In genomic region chr13:43648556-43648955, GRCm38 (mm10) we compare ENCODE assay signal across 19 mouse cellular contexts. TPM values are rescaled to one million over a fixed set of nuclear protein-coding genes. Genes with fewer than 3 reads are reported as not detected.
A peak's percentile ranks its signal among the peaks of the same experiment; 100 is the strongest.
DNase-seq lines count a peak whose midpoint lies in the region; ATAC-seq lines count a peak whose summit lies in the region.
"Had no signal": no experiment of that assay in that cellular context is flagged by ENCODE, and none has a peak within 500 bp of the region (broad histone marks: within the 10 kb centered on the region; RNA-seq: fewer than 3 reads in every experiment).

No protein-coding gene starts in this region.

- no peaks in the 10 kb centered on the region for H3K36me3 ChIP-seq in forebrain, embryonic 13.5 days (ENCODE audit: poor library complexity, severe bottlenecking)
- no peaks in the 10 kb centered on the region for H3K36me3 ChIP-seq in forebrain, embryonic 12.5 days (replicated peaks)
- no peaks in the 10 kb centered on the region for H3K36me3 ChIP-seq in midbrain, embryonic 12.5 days
- no peaks in the 10 kb centered on the region for H3K36me3 ChIP-seq in midbrain, embryonic 11.5 days (ENCODE audit: control insufficient read depth, insufficient read depth, low read length)
- H3K36me3 ChIP-seq in hindbrain, embryonic 14.5 days (replicated peaks; ENCODE audit: control insufficient read depth, insufficient read depth): no peaks in the 10 kb centered on the region
- no peaks in the 10 kb centered on the region for H3K36me3 ChIP-seq in midbrain, embryonic 15.5 days (replicated peaks)
- H3K36me3 ChIP-seq: embryonic facial prominence, embryonic 12.5 days; G1E; heart, embryonic 15.5 days had no signal

- no peak overlapping the region for H3K9ac ChIP-seq in forebrain, embryonic 13.5 days
- H3K9ac ChIP-seq in forebrain, embryonic 12.5 days: no peak overlapping the region
- no peak overlapping the region for H3K9ac ChIP-seq in midbrain, embryonic 12.5 days (replicated peaks)
- H3K9ac ChIP-seq in midbrain, embryonic 11.5 days (ENCODE audit: low read length): no peak overlapping the region
- H3K9ac ChIP-seq in hindbrain, embryonic 14.5 days: no peak overlapping the region
- no peak overlapping the region for H3K9ac ChIP-seq in midbrain, embryonic 15.5 days
- H3K9ac ChIP-seq: embryonic facial prominence, embryonic 12.5 days; heart, embryonic 15.5 days; liver, postnatal 0 days had no signal

- H3K4me3 ChIP-seq in forebrain, embryonic 13.5 days: no peak overlapping the region
- no peak overlapping the region for H3K4me3 ChIP-seq in forebrain, embryonic 12.5 days (replicated peaks)
- no peak overlapping the region for H3K4me3 ChIP-seq in midbrain, embryonic 12.5 days
- no peak overlapping the region for H3K4me3 ChIP-seq in midbrain, embryonic 11.5 days (ENCODE audit: low read depth, low read length)
- no peak overlapping the region for H3K4me3 ChIP-seq in hindbrain, embryonic 14.5 days (replicated peaks; ENCODE audit: low read length)
- no peak overlapping the region for H3K4me3 ChIP-seq in midbrain, embryonic 15.5 days
- H3K4me3 ChIP-seq: embryonic facial prominence, embryonic 12.5 days; heart, embryonic 15.5 days had no signal

- H3K4me1 ChIP-seq in forebrain, embryonic 13.5 days: peaks cover 8% of the 10 kb centered on the region
- peaks cover 14% of the 10 kb centered on the region for H3K4me1 ChIP-seq in forebrain, embryonic 12.5 days
- peaks cover 14% of the 10 kb centered on the region for H3K4me1 ChIP-seq in midbrain, embryonic 12.5 days
- H3K4me1 ChIP-seq in midbrain, embryonic 11.5 days (ENCODE audit: control insufficient read depth, insufficient read depth, low read length): no peaks in the 10 kb centered on the region
- peaks cover 46% of the 10 kb centered on the region for H3K4me1 ChIP-seq in hindbrain, embryonic 14.5 days (replicated peaks; ENCODE audit: control insufficient read depth, insufficient read depth, low read length)
- peaks cover 16% of the 10 kb centered on the region for H3K4me1 ChIP-seq in midbrain, embryonic 15.5 days
- H3K4me1 ChIP-seq: heart, embryonic 15.5 days had no signal

- no peaks in the 10 kb centered on the region for H3K27me3 ChIP-seq in forebrain, embryonic 13.5 days
- H3K27me3 ChIP-seq in forebrain, embryonic 12.5 days: no peaks in the 10 kb centered on the region
- H3K27me3 ChIP-seq in midbrain, embryonic 12.5 days: no peaks in the 10 kb centered on the region
- no peaks in the 10 kb centered on the region for H3K27me3 ChIP-seq in midbrain, embryonic 11.5 days (ENCODE audit: control insufficient read depth, insufficient read depth, low read length)
- H3K27me3 ChIP-seq in hindbrain, embryonic 14.5 days (ENCODE audit: control insufficient read depth, insufficient read depth, low read length): no peaks in the 10 kb centered on the region
- H3K27me3 ChIP-seq in midbrain, embryonic 15.5 days (replicated peaks): no peaks in the 10 kb centered on the region
- H3K27me3 ChIP-seq: embryonic facial prominence, embryonic 12.5 days; heart, embryonic 15.5 days had no signal

- no peak overlapping the region for H3K27ac ChIP-seq in forebrain, embryonic 13.5 days
- no peak overlapping the region for H3K27ac ChIP-seq in forebrain, embryonic 12.5 days
- 0 out of 2 replicates have a peak overlapping the region, but pooled peaks have one; percentile 10 for H3K27ac ChIP-seq in midbrain, embryonic 12.5 days (replicated peaks)
- no peak overlapping the region for H3K27ac ChIP-seq in midbrain, embryonic 11.5 days (ENCODE audit: low read depth, low read length)
- peak overlapping the region; percentile 69 for H3K27ac ChIP-seq in hindbrain, embryonic 14.5 days
- H3K27ac ChIP-seq in midbrain, embryonic 15.5 days: peak overlapping the region; percentile 35
- H3K27ac ChIP-seq: embryonic facial prominence, embryonic 12.5 days; heart, embryonic 15.5 days; stomach, postnatal 0 days had no signal

- ATAC-seq in forebrain, embryonic 13.5 days: 0 out of 2 replicates have a peak, but pooled peaks have one; percentile 10
- no peak for ATAC-seq in forebrain, embryonic 12.5 days (ENCODE audit: low FRiP score)
- ATAC-seq in midbrain, embryonic 12.5 days (ENCODE audit: low FRiP score, low read depth): no peak
- no peak for ATAC-seq in midbrain, embryonic 11.5 days (ENCODE audit: low FRiP score)
- ATAC-seq in hindbrain, embryonic 14.5 days (ENCODE audit: low FRiP score): no peak
- peak; percentile 48; the same call in 1 of the 2 replicates for ATAC-seq in midbrain, embryonic 15.5 days (replicated peaks)
- ATAC-seq: liver, postnatal 0 days had no signal

- DNase-seq in midbrain, embryonic 11.5 days (ENCODE audit: low spot score, missing footprints): no peak
- no peak for DNase-seq in hindbrain, embryonic 14.5 days (ENCODE audit: low spot score)
- no peak for DNase-seq in gastrocnemius, postnatal 25 days
- DNase-seq in lung, postnatal 36 days: no peak
- DNase-seq: adrenal gland, adult 2 months; left cerebral cortex, postnatal 4 days; liver, postnatal 0 days; lung, postnatal 4 days; thymus, postnatal 25 days had no signal

- no peaks in the 10 kb centered on the region for H3K9me3 ChIP-seq in forebrain, embryonic 13.5 days (replicated peaks)
- no peaks in the 10 kb centered on the region for H3K9me3 ChIP-seq in forebrain, embryonic 12.5 days
- H3K9me3 ChIP-seq in midbrain, embryonic 12.5 days: no peaks in the 10 kb centered on the region
- H3K9me3 ChIP-seq in midbrain, embryonic 11.5 days (ENCODE audit: control insufficient read depth, low read length): no peaks in the 10 kb centered on the region
- H3K9me3 ChIP-seq in hindbrain, embryonic 14.5 days (ENCODE audit: control insufficient read depth, low read length): no peaks in the 10 kb centered on the region
- H3K9me3 ChIP-seq in midbrain, embryonic 15.5 days: no peaks in the 10 kb centered on the region
- H3K9me3 ChIP-seq: embryonic facial prominence, embryonic 12.5 days; G1E; heart, embryonic 15.5 days had no signal

- 53% methylated on average over 6 of the region's 6 CpGs for WGBS in forebrain, embryonic 13.5 days
- 58% methylated on average over 6 of the region's 6 CpGs for WGBS in forebrain, embryonic 12.5 days
- 56% methylated on average over 6 of the region's 6 CpGs for whole genome bisulfite sequencing in midbrain, embryonic 12.5 days
- 66% methylated on average over 6 of the region's 6 CpGs for WGBS in midbrain, embryonic 11.5 days
- WGBS in hindbrain, embryonic 14.5 days: 38% methylated on average over 6 of the region's 6 CpGs
- 28% methylated on average over 6 of the region's 6 CpGs for WGBS in midbrain, embryonic 15.5 days

- H3K4me2 ChIP-seq in forebrain, embryonic 13.5 days: no peak overlapping the region
- H3K4me2 ChIP-seq in forebrain, embryonic 12.5 days: no peak overlapping the region
- H3K4me2 ChIP-seq in midbrain, embryonic 12.5 days (replicated peaks): no peak overlapping the region
- H3K4me2 ChIP-seq in midbrain, embryonic 11.5 days: no peak overlapping the region
- no peak overlapping the region for H3K4me2 ChIP-seq in hindbrain, embryonic 14.5 days (replicated peaks)
- H3K4me2 ChIP-seq in midbrain, embryonic 15.5 days: no peak overlapping the region
- H3K4me2 ChIP-seq: embryonic facial prominence, embryonic 12.5 days; heart, embryonic 15.5 days had no signal

RNA-seq across cellular contexts. Expression of gene Rnf182, which starts 33.0 kb away (rescaled TPM):
- polyA plus RNA-seq in forebrain, embryonic 13.5 days (2015; fragmentation: Nextera tagmentation; extraction: Ambion mirVana): 24.8 and 26.3 TPM in 2 replicates
- 17.0 and 18.7 TPM in 2 replicates for polyA plus RNA-seq in forebrain, embryonic 12.5 days (2016; fragmentation: Nextera tagmentation; extraction: Ambion mirVana)
- polyA plus RNA-seq in midbrain, embryonic 12.5 days (2016; fragmentation: Nextera tagmentation; extraction: Ambion mirVana): 12.7 and 14.5 TPM in 2 replicates
- polyA plus RNA-seq in midbrain, embryonic 11.5 days (2014; fragmentation: Nextera tagmentation; extraction: Ambion mirVana): 7.6 and 7.7 TPM in 2 replicates
- polyA plus RNA-seq in hindbrain, embryonic 14.5 days (2014; fragmentation: Nextera tagmentation; extraction: Ambion mirVana): 35.6 and 35.8 TPM in 2 replicates
- polyA plus RNA-seq in midbrain, embryonic 15.5 days (2015; fragmentation: Nextera tagmentation; extraction: Ambion mirVana): 29.4 and 32.8 TPM in 2 replicates
- under 1 TPM in 1 of 2 experiments, not detected in 1; 0.11 TPM for total RNA-seq in gastrocnemius, postnatal 25 days (2021)
- total RNA-seq: monocyte, adult 5-6 weeks; neutrophil, adult 5-6 weeks had no signal
- polyA plus RNA-seq: G1E; liver, postnatal 0 days had no signal

Comparison
In these comparisons a context has a peak if more than half of its experiments do, and no peak if none do; other contexts are left out.
1. ATAC-seq: peak in forebrain, embryonic 13.5 days (single experiment) and midbrain, embryonic 15.5 days (single experiment); none in forebrain, embryonic 12.5 days (single experiment), midbrain, embryonic 12.5 days (single experiment), midbrain, embryonic 11.5 days (single experiment) and hindbrain, embryonic 14.5 days (single experiment).
2. H3K27ac ChIP-seq: peak in midbrain, embryonic 12.5 days (single experiment), hindbrain, embryonic 14.5 days (single experiment) and midbrain, embryonic 15.5 days (single experiment); none in forebrain, embryonic 13.5 days (single experiment), forebrain, embryonic 12.5 days (single experiment) and midbrain, embryonic 11.5 days (single experiment).